Mouse (Mus musculus) lung, embryonic 15.5 days (tissue): ENCODE results near the gene Acad12. TPM values are rescaled to one million over a fixed set of nuclear protein-coding genes. Genes with fewer than 3 reads are reported as not detected.
A peak's percentile ranks its signal among the peaks of the same experiment; 100 is the strongest.
"Not testable (repeated sequence)": the region's sequence is repeated elsewhere in the genome, so short reads cannot be mapped to it uniquely, and the experiment has no call there.

Source experiments
- ATAC-seq: fragments of 200-750 bp; cut with Nextera tagmentation; 2 replicates; pipeline ENCODE4 v1.8.0; 2017; ENCODE audit warnings: moderate number of reproducible peaks, borderline replicate concordance; ENCODE audit not compliant: low FRiP score, low TSS enrichment; ENCODE audit errors: extremely low read depth
- H3K27ac ChIP-seq: fragments of 300-500 bp; sonication (generic); 2 replicates; pipeline ENCODE4 v1.5.1; 2015; ENCODE audit warnings: moderate library complexity, mild to moderate bottlenecking, inconsistent platforms
- H3K27me3 ChIP-seq: fragments of 300-500 bp; sonication (generic); 2 replicates; pipeline ENCODE4 v1.6.1; 2015; ENCODE audit warnings: inconsistent platforms
- H3K36me3 ChIP-seq: fragments of 300-500 bp; sonication (generic); 2 replicates; pipeline ENCODE4 v1.6.1; 2015; ENCODE audit warnings: inconsistent platforms
- H3K4me1 ChIP-seq: fragments of 300-500 bp; sonication (generic); 2 replicates; pipeline ENCODE4 v1.6.1; 2015; ENCODE audit warnings: inconsistent platforms
- H3K4me2 ChIP-seq: fragments of 300-500 bp; sonication (generic); 2 replicates; pipeline ENCODE4 v1.6.1; 2015; ENCODE audit warnings: inconsistent platforms, mild to moderate bottlenecking, moderate library complexity
- H3K4me3 ChIP-seq: fragments of 300-500 bp; sonication (generic); 2 replicates; pipeline ENCODE4 v1.5.1; 2015; ENCODE audit warnings: mild to moderate bottlenecking, inconsistent platforms
- H3K9ac ChIP-seq: fragments of 300-500 bp; sonication (generic); 2 replicates; pipeline ENCODE4 v1.6.1; 2015; ENCODE audit warnings: inconsistent platforms
- H3K9me3 ChIP-seq: fragments of 300-500 bp; sonication (generic); 2 replicates; pipeline ENCODE4 v1.6.1; 2016; ENCODE audit warnings: inconsistent platforms
- WGBS: fragments of 180-500 bp; shearing (Covaris S2); methylation state at CpG from one replicate; pipeline ENCODE4 v1.1.7; 2015; 5-methylcytosine and 5-hydroxymethylcytosine counted together
- polyA plus RNA-seq: library from polyadenylated mRNA; unstranded; fragments of >200 nt; fragmentation: Nextera tagmentation; extraction: Ambion mirVana; gene quantifications from 2 replicates; pipeline ENCODE4 v1.2.1, GENCODE M21; 2015

Gene Acad12
- polyA plus RNA-seq, 1 experiment from 2014 or later, result 2.5 TPM

GRCm38 (mm10) chr5:121606151-121606550 lies 12.6 kb downstream of the Acad12 start:
- no peaks in the 10 kb centered on the region for H3K9me3 ChIP-seq
- no peak for ATAC-seq
- no peaks in the 10 kb centered on the region for H3K36me3 ChIP-seq
- H3K4me3 ChIP-seq, result no peak overlapping the region
- H3K9ac ChIP-seq, result no peak overlapping the region
- H3K27me3 ChIP-seq, result no peaks in the 10 kb centered on the region
- 0% methylated on average over 2 of the region's 2 CpGs for WGBS
- H3K27ac ChIP-seq, result no peak overlapping the region
- H3K4me1 ChIP-seq, result no peaks in the 10 kb centered on the region
- no peak overlapping the region for H3K4me2 ChIP-seq

- 79% methylated on average over 1 of the region's 1 CpGs for WGBS
- not testable (repeated sequence) for H3K36me3 ChIP-seq, ATAC-seq, H3K4me1 ChIP-seq, H3K9ac ChIP-seq, H3K4me2 ChIP-seq, H3K27me3 ChIP-seq, H3K27ac ChIP-seq, H3K4me3 ChIP-seq, H3K9me3 ChIP-seq
Measured at GRCm38 (mm10) chr5:121603815-121604214, 14.9 kb downstream of the Acad12 start.

- no peak overlapping the region for H3K4me3 ChIP-seq
- H3K4me2 ChIP-seq, result no peak overlapping the region; the same call in 1 of the 2 replicates
- no peaks in the 10 kb centered on the region for H3K36me3 ChIP-seq
- ATAC-seq, result peak; percentile 52; the same call in 1 of the 2 replicates
- 0 out of 2 replicates have a peak overlapping the region, but pooled peaks have one; percentile 29 for H3K27ac ChIP-seq
- no peaks in the 10 kb centered on the region for H3K27me3 ChIP-seq
- H3K9ac ChIP-seq, result no peak overlapping the region
- H3K4me1 ChIP-seq, result no peaks in the 10 kb centered on the region
- WGBS, result 25% methylated on average over 9 of the region's 9 CpGs
- no peaks in the 10 kb centered on the region for H3K9me3 ChIP-seq
Measured at GRCm38 (mm10) chr5:121601547-121602299, 17.0 kb downstream of the Acad12 start.

- no peak overlapping the region for H3K9ac ChIP-seq
- no peak overlapping the region for H3K4me2 ChIP-seq
- ATAC-seq, result peak; percentile 28; the same call in 1 of the 2 replicates
- H3K27me3 ChIP-seq, result no peaks in the 10 kb centered on the region
- no peaks in the 10 kb centered on the region for H3K36me3 ChIP-seq
- no peaks in the 10 kb centered on the region for H3K9me3 ChIP-seq
- H3K4me3 ChIP-seq, result no peak overlapping the region
- WGBS, result 70% methylated on average over 13 of the region's 13 CpGs
- peaks cover 4% of the 10 kb centered on the region for H3K4me1 ChIP-seq
- 0 out of 2 replicates have a peak overlapping the region, but pooled peaks have one; percentile 35 for H3K27ac ChIP-seq
Measured at GRCm38 (mm10) chr5:121598871-121599610, 19.7 kb downstream of the Acad12 start.

- Histone ChIP-seq H3K4me2 (no peak overlapping the region), H3K27ac (no peak overlapping the region), H3K36me3 (no peaks in the 10 kb centered on the region), H3K27me3 (no peaks in the 10 kb centered on the region), H3K9me3 (no peaks in the 10 kb centered on the region), H3K4me3 (no peak overlapping the region), H3K4me1 (peaks cover 10% of the 10 kb centered on the region), H3K9ac (no peak overlapping the region)
- no peak for ATAC-seq
- 76% methylated on average over 7 of the region's 7 CpGs for WGBS
Measured at GRCm38 (mm10) chr5:121597991-121598537, 20.7 kb downstream of the Acad12 start.

GRCm38 (mm10) chr5:121597332-121597731 lies 21.4 kb downstream of the Acad12 start:
- WGBS, result 60% methylated on average over 4 of the region's 4 CpGs
- Histone ChIP-seq H3K36me3 (no peaks in the 10 kb centered on the region), H3K9ac (no peak overlapping the region), H3K27ac (no peak overlapping the region), H3K4me2 (no peak overlapping the region), H3K4me3 (no peak overlapping the region), H3K27me3 (no peaks in the 10 kb centered on the region), H3K4me1 (peaks cover 17% of the 10 kb centered on the region), H3K9me3 (no peaks in the 10 kb centered on the region)
- no peak for ATAC-seq

- H3K27ac ChIP-seq, result no peak overlapping the region
- no peaks in the 10 kb centered on the region for H3K27me3 ChIP-seq
- no peaks in the 10 kb centered on the region for H3K36me3 ChIP-seq
- 60% methylated on average over 6 of the region's 6 CpGs for WGBS
- H3K4me1 ChIP-seq, result peaks cover 28% of the 10 kb centered on the region
- ATAC-seq, result no peak
- no peak overlapping the region for H3K9ac ChIP-seq
- H3K4me2 ChIP-seq, result no peak overlapping the region
- H3K4me3 ChIP-seq, result no peak overlapping the region
- H3K9me3 ChIP-seq, result no peaks in the 10 kb centered on the region
Measured at GRCm38 (mm10) chr5:121596226-121596625, 22.5 kb downstream of the Acad12 start.

GRCm38 (mm10) chr5:121595758-121596157 lies 23.0 kb downstream of the Acad12 start:
- Histone ChIP-seq H3K27ac (no peak overlapping the region), H3K27me3 (no peaks in the 10 kb centered on the region), H3K36me3 (no peaks in the 10 kb centered on the region), H3K4me2 (no peak overlapping the region), H3K4me1 (peaks cover 31% of the 10 kb centered on the region), H3K4me3 (no peak overlapping the region), H3K9ac (no peak overlapping the region), H3K9me3 (no peaks in the 10 kb centered on the region)
- ATAC-seq, result no peak
- 70% methylated on average over 6 of the region's 6 CpGs for WGBS

GRCm38 (mm10) chr5:121594714-121595313 lies 23.9 kb downstream of the Acad12 start:
- no peak overlapping the region for H3K9ac ChIP-seq
- H3K36me3 ChIP-seq, result no peaks in the 10 kb centered on the region
- H3K9me3 ChIP-seq, result no peaks in the 10 kb centered on the region
- no peaks in the 10 kb centered on the region for H3K27me3 ChIP-seq
- H3K4me3 ChIP-seq, result no peak overlapping the region
- no peak for ATAC-seq
- H3K4me1 ChIP-seq, result peaks cover 31% of the 10 kb centered on the region
- H3K27ac ChIP-seq, result no peak overlapping the region
- 78% methylated on average over 6 of the region's 6 CpGs for WGBS
- peak overlapping the region; percentile 92; the same call in 1 of the 2 replicates for H3K4me2 ChIP-seq

GRCm38 (mm10) chr5:121593451-121594401 lies 25.0 kb downstream of the Acad12 start, which contains the start of gene Aldh2:
Gene Aldh2, minus strand, starts transcription at chr5:121593824.
- H3K4me2 ChIP-seq, result peak within 1 kb of the TSS; percentile 92
- peak; percentile 88 for ATAC-seq
- WGBS, result 3% methylated on average over 46 of the region's 47 CpGs

More at GRCm38 (mm10) chr5:121593451-121594401, 25.0 kb downstream of the Acad12 start, which contains the start of gene Aldh2:
- no peaks in the 10 kb centered on the region for H3K9me3 ChIP-seq
- peak within 1 kb of the TSS; percentile 86 for H3K27ac ChIP-seq
- H3K4me1 ChIP-seq, result peaks cover 31% of the 10 kb centered on the region
- peak within 1 kb of the TSS; percentile 71 for H3K9ac ChIP-seq
- no peaks in the 10 kb centered on the region for H3K27me3 ChIP-seq
- peak within 1 kb of the TSS; percentile 72 for H3K4me3 ChIP-seq
- no peaks in the 10 kb centered on the region for H3K36me3 ChIP-seq
